Mouse (Mus musculus): ENCODE measurements around the gene Mettl1.

The Mettl1 gene

DNA sequence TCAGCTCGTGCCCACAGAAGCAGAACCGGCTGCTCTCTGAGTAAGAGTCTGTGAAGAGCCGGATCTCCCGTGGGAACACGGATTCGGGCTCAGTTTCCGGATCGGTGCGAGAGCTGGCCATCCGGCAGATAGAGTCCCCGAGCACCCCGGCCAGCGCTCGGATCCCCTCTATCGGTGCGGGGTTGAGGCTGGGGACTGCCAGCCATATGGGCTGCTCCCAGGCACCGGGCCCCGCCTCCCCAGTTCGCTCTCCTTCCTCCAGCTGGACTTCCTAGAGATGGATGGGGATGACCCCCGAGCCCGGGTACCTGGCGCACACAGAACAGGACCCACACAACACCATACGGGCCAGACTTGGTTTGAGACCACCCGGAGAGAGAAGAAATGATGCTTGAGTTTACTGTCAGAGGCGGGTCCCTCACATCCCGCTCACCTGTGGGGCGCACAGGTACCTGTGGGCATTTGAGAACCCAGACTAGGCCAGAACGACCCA is at the start of gene Mettl1, which contains the start of gene Eef1akmt3:
Gene Mettl1, plus strand, starts transcription at position 141 of the 493 bp plus-strand sequence.
Gene Eef1akmt3, minus strand, starts transcription at position 240 of the 493 bp plus-strand sequence.
- in situ Hi-C loops (cut with MboI, MseI): loop anchor here (10.0 to 25.0 kb wide), 2 partner anchors 633 to 1871 kb away; partner anchors contain the start of genes Bloc1s1, Cd63 and Rdh5

DNA sequence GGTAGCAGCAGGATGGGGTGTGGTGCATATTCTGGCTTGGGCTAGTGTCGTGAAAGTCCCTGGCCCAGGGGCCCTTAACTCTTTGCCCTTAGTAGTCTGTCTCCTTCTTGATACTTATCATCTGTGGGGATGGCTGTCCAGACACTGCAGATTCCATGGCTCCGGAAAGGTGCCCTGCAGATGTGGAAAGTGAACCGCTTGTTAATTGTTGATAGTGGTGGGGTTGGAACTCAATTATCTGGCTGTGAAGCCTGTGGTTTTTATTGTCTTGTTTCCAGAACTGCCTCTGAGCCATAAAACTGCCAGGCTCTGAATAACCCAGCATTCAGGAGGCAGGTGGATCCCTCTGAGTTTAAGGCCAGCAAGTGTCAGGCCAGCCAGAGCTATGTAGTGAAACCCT is 49.5 kb upstream of the Mettl1 start:
- in situ Hi-C loops (cut with MboI, MseI): loop anchor here (5.0 kb wide), 1 partner anchor 74 kb away; no protein-coding TSS in a partner anchor

DNA sequence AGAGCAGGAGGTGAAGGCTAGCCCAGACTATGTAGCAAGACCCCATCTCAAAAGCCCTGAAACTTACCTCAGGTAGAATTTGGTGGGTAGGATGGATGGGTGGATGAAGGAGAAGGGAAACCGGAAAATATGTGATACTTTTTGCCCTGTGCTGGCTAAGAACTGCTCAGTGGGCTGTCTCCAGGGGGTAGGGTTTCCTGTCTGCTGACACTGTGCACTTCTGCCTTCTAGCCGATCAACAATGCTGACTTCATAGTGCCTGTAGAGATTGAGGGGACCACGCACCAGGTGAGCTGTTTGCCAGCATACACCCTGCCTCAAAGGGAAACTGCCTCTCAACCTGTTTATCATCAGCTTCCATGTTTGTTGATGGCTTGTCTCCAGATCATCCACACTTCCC is 47.6 kb upstream of the Mettl1 start:
- in situ Hi-C loops (cut with MboI, MseI): loop anchor here (5.0 kb wide), 1 partner anchor 76 kb away; no protein-coding TSS in a partner anchor

DNA sequence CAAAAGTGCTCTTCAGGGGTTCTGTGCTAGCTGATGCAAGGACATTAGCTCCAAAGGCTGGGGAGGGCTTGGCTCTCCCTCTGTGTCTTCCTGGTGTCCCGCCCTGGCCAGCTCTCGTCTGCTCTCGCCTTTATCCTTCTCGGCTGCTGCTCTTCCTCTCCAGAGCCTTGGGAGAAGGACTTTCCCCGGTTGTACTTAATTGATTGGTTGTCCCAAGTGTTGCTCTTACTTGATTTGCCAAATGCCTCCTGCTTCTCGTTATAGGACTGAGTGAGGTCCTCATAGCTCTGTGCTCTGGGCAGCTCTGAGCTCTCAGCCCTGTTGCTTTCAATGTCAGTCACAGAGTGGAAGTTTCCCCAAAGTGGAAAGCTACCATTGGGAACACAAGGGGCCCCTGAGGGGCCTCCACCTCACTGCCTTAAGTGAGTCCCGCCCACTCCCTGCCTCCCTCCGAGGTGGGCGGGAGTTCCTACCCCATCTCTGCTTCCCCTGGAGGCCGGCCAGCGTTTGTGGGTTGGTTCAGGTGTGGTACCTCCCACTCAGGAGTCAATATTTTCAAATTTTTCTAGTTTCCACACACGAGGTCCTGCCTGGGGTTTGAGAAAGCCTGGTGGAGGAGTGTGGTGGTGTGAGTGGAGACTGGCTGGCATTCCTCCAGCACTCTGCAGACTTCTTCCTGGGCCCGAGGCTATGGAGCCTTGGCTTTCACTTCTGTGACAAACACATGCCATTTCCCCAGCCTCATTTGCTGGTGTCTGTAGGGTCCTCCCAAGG is 43.7 kb upstream of the Mettl1 start:
- in situ Hi-C loops (cut with MboI, MseI): no loop called here

DNA sequence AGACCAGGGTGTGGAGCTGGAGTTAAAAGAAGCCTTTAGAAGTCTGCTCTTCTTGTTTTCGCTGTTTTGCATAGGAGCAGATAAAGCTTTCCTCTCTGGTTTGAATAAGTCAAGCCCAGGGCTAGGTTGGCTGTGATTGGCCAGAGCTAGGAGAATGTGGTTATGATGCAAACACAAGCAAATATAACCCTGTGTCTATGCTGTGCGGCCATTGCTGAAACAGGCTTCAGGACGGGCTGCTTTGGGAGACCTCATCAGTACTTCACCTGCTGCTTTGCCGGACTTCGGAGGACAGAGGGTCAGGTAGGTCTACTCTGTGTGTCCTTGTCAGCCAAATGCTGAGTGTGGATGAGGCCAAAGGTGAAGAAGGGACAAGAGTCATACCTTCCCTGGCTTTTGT is 40.7 kb upstream of the Mettl1 start, which contains the start of gene Avil:
Gene Avil, plus strand, starts transcription at position 181 of the 400 bp plus-strand sequence.
- in situ Hi-C loops (cut with MboI, MseI): no loop called here

DNA sequence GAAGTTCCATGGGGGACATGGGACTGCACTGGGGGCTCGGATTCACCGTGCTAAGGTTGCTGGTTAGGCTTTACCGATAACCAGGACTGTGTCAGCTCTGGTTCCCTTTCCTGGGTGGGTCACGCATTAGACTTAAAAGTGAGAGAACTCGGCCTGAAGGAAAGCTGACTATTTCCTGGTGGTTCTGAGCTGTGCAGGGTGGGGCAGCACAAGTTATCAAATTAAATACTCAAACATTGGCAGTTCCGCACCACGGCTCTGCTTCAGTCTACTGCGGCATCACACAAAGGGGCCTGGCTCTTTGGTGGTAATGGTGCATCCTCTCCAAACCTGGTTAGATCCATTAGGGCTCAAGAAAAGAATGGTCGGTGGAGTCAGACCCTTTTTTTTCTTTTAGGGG is 39.9 kb upstream of the Mettl1 start:
- in situ Hi-C loops (cut with MboI, MseI): no loop called here

DNA sequence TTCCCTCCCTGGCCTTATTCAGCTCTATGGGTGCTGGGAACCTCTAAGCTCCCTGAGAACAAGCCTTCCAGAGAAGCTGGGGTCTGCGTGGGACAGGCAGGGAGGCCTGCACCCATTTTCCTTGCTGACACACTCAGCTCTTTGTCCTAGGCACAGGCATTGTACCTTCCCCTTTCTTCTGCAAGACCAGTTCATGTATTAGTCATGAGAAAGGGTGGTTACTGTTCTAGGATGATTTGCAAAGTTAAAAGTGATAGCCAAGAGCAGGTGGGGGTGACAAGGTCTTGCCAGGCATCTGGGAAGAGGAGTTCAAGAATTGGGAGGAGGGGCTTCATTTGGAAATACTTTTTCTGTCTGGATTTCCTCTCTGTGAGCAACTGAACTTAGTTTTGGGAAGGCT is 39.2 kb upstream of the Mettl1 start:
- in situ Hi-C loops (cut with MboI, MseI): no loop called here

DNA sequence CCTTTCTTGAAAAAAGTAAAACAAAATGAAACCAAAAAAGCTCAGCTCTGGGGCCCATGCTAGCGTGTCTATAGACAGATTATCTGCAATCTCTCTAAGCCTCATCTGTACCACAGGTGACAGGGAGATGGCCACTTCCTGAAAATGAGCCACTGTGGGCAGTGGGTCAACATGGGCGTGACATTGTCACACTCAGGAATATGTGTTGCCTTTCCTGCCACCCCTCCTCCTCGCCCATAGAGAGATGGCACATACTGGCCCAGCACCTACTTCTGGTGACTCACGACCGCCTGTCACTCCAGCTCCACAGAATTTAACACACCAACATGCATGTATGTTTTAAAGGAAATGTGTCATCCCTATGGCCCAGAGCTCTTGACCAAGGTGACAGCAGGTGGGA is 38.4 kb upstream of the Mettl1 start:
- in situ Hi-C loops (cut with MboI, MseI): no loop called here

DNA sequence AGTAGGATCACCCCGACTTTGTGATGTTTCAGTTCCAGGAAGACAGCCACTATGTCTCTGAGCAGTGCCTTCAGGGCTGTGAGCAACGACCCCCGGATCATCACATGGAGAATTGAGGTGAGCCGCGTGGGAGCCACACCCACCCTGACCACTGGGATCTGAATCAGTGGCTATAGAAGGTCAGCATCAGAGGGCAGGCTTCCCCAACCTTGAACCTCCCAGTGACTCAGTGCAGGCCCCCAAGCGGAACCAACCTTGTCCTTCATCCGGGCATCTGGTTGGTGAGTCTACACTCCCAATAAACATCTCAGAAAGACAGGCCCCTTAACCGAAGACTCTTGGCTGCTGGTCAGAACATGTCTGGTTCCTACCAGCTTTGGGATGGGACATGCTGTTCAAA is 37.9 kb upstream of the Mettl1 start:
- in situ Hi-C loops (cut with MboI, MseI): no loop called here

DNA sequence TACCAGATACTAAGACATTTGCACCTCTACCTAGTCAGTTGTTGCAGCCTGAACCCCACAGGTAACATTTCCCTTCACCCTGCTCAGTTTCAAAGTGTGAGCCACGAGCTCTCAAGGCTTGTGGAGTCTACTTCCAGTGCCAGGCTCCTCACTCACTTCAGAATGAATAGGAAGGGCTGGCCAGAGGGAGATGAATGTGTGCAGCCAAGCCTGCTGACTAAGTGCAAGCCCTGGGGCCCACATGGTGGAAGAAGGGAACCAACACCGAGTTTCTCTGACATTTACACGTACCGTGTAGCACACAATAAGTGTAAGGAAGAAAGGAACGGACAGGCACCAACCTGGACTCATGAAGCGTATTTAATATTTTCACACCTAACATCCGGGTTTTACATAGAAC is 37.4 kb upstream of the Mettl1 start:
- in situ Hi-C loops (cut with MboI, MseI): no loop called here

DNA sequence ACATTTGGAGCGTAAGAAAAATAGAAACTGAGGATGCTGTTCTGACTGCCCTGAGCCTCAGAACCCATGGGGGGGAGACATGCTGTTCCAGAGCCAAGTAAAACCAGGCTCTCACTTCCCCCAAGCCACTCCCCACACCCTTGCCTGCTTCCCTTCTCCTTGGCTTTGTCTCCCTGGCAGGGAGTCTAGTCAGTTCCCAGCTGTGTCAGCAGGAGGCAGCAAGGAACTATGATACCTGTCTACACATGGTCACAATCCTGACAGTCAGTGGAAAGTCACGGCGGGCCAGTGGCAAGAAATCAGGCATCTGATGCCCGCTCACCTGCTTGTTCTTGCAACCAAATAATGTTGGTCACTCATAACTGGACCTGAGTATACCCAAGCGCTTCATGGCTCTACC is 24.7 kb upstream of the Mettl1 start:
- in situ Hi-C loops (cut with MboI, MseI): loop anchor here (5.0 kb wide), 1 partner anchor 49 kb away; no protein-coding TSS in a partner anchor

DNA sequence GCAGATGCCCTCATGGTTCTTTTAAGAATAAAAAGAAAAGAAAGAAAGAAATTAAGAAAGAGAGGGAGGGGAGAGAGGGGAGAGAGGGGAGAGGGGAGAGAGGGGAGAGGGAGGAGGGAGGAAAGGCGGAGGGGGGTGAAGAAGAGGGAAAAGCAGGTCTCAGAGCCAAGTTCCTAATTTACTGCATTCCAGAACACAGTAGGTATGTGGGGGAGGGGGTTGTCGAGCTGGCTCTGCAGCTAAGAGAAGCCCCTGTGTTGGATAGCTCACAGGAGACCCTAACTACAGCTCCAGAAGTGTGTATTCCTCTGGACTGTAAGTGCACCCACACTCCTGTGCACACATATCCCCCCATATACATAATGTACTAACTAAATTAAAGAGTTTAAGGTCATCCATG is 24.1 kb upstream of the Mettl1 start:
- in situ Hi-C loops (cut with MboI, MseI): loop anchor here (5.0 kb wide), 1 partner anchor 50 kb away; no protein-coding TSS in a partner anchor

DNA sequence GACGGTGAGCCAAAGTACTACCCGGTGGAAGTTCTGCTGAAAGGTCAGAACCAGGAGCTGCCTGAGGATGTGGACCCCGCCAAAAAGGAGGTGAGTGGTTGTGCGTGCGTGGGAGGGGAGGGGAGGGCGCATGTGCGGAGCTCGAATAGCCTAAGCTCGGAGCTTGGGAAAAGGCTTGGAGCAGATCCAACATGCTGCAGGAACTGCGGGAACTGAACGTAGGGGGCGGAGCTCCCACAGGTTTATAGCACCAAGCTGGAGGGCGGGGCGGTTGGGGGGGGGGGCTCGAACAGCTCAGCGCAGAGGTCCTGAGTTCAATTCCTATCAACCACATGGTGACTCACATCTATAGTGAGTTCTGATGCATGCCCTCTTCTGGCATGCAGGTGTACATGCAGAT is 22.8 kb upstream of the Mettl1 start:
- in situ Hi-C loops (cut with MboI, MseI): loop anchor here (5.0 kb wide), 1 partner anchor 51 kb away; no protein-coding TSS in a partner anchor

DNA sequence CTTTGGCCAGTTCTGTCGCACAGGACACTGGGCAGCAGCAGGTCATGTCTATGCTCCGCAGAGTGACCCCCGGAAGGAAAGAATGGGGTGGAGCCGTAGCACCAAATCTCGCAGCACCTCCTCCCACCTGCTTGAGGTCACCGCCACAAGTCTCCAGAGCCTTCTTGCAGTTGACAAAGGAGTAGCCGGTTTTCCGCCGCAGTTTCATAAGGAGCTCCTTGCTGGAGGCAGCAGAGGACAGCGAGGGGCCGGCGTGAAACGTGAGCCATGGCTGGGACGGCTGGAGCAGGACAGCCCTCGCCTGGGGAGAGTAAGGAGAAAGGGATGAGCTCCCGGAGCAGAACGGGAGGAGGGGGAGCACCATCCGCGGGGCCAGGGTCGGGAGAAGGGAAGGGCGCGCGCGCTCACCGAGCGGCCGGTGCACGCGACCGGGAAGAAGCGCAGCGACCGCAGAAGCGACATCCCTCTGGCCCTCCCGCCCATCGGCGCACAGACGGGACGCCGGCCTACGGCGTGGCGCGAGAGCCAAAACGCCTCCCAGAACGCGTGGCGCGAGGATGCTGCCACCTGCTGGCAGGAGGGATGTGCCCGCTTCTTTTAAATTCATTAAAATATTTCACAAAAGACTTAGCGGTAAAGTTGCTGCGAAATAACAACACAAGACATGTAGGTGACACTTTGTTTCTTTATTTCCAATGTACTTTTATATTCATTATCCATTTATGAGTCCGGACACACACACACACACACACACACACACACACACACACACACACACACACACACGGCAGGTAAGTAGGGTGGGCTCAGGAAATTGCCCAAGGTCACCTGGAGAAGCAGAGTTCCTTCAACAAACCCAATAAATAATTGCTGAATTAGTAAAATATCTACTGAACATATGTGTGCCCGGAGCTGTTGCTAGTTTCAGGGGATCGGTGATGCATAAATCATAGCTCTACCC is 10.6 kb upstream of the Mettl1 start, which contains the start of gene Tsfm:
Gene Tsfm, minus strand, starts transcription at position 505 of the 961 bp plus-strand sequence.
- in situ Hi-C loops (cut with MboI, MseI): loop anchor here (25.0 kb wide), 1 partner anchor 1882 kb away; the partner anchor contains the start of genes Bloc1s1, Cd63 and Rdh5

DNA sequence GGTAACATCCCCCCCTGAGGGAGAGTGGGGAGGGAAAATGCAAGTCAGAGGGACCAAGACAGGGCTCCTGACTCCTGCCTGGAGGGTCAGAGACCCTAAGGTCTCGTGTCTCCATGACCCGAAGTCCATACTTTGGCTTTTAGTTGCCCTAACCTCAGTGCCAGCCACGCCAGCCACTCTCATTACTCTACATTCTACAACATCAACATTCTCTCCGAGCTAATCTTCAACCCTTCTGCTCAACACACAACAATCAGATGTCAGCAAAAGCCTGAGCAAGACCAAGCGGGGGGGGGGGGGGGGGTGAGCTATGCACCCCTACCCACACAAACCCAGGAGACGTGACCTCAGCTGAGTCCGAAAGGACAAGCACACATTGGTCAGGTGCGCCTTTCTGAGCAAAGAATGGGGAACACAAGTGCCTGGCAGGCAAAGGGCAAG is 7.9 kb upstream of the Mettl1 start:
- in situ Hi-C loops (cut with MboI, MseI): loop anchor here (25.0 kb wide), 1 partner anchor 1879 kb away; the partner anchor contains the start of genes Bloc1s1, Cd63 and Rdh5

DNA sequence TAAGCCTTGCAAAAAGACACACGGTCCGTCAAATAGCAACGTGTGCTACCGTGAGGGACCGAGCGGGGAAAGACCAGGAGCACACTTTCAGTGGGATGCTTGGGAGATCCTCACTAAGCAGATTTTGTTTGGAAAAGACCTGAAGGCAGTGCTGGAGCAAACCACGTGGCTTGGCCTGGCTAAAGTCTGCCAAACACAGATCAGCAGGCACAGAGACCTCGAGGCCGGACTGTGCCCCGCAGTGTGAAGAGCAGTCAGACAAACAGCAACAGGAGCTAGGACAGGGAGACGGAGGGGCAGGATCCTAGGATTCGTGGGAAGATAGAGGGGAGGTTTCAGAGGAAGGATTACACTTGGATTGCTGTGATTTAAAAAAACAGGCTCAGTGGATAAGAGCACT is 4.9 kb upstream of the Mettl1 start:
- in situ Hi-C loops (cut with MboI, MseI): loop anchor here (25.0 kb wide), 1 partner anchor 1876 kb away; the partner anchor contains the start of genes Bloc1s1, Cd63 and Rdh5

DNA sequence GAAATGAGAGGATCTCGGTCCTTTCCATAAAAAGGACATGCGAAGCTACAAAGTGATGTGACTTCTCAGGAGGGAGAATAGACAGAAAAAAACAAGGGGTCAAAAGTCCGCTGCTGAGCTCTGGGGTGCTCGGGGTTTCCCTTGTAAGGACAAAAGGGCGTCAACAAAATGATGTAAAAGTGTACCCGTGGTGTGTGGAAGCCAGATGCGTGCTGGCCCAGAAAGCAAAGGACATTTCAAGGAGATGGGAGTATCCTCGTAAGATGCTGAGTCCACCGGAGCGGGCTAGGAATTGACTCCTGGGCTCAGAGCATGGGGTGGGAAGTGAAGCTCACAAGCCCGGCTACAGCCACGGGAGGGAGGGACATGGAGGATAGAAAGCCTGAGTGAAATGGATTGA is 3.6 kb upstream of the Mettl1 start:
- in situ Hi-C loops (cut with MboI, MseI): loop anchor here (25.0 kb wide), 1 partner anchor 1875 kb away; the partner anchor contains the start of genes Bloc1s1, Cd63 and Rdh5

DNA sequence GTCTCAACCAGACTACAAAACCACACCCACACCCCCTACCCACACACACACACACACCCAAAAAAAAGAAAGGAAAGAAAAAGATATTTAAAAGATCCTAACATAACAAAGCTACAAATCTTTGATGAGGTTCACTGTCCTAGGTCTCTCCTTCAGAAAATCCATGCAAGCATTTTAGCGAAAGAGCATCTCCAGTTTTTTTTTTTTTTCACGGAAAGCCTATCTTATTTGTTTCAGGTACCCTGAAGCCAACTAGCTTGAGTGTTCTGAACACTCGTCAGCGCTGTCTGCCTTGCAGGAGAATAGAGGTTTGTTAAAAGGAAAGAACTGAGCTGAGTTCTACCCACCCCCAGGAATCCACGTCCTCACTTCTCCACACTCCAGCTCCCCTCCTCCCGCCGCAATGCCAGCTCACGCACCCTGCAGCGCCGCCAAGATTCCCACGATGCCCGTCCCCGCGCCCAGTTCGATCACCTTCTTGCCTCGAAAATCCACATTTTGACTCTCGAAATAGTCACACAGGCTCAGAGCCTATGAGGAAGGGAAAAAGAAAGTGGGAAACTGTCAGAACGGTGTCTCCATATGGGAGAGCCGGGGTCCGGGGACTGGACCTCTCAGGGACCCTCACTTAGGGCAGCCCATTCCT is 522 bp upstream of the Mettl1 start:
- in situ Hi-C loops (cut with MboI, MseI): loop anchor here (10.0 to 25.0 kb wide), 2 partner anchors 634 to 1872 kb away; partner anchors contain the start of genes Bloc1s1, Cd63 and Rdh5

DNA sequence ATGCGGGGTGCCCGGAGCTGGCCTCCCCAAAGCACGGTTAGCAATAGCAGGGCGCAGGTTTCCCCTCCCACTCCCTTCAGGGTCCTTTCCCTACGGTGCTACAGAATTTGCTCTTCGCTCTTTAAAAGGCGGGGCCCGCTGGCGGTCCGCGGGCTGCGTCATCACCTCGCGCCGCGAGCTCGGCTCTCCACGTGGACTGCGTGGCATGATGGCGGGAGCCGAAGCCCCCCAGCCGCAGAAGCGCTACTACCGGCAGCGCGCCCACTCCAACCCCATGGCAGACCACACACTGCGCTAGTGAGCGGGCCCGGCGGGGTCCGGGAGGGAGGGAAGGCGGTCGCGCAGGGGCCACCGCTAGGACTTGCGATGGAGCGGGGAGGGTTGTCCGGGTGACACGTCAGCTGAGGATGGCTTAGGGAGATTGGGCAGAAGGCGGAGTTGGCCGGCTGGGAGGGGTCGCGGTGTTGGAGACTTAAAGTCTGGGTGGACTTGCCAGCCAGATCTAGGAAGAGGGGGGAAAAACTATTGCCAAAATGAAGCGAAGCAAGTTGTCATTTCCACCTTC is 642 bp downstream of the Mettl1 start:
- in situ Hi-C loops (cut with MboI, MseI): loop anchor here (10.0 to 25.0 kb wide), 2 partner anchors 633 to 1870 kb away; partner anchors contain the start of genes Bloc1s1, Cd63 and Rdh5
